Mouse (Mus musculus) brain, adult 10 weeks (tissue): ENCODE measurements around the gene Atp6v1e1. TPM values are rescaled to one million over a fixed set of nuclear protein-coding genes. Genes with fewer than 3 reads are reported as not detected.

ENCODE experiments used
- polyA plus RNA-seq: library from polyadenylated mRNA; stranded (reverse); fragments of 350-450 nt; fragmentation: Illumina TruSeq; extraction: RNeasy Lipid Tissue Mini Kit (QIAGEN cat#74804); gene quantifications from one replicate; pipeline ENCODE4 v1.2.3, GENCODE M21; 2015; ENCODE audit warnings: low read depth, low replicate concordance

Atp6v1e1 gene
- polyA plus RNA-seq, result 775 TPM

GRCm38 (mm10) chr6:120822307-120822928 is at the start of gene Atp6v1e1:
Atp6v1e1 (minus strand) TSS chr6:120822793.

DNA sequence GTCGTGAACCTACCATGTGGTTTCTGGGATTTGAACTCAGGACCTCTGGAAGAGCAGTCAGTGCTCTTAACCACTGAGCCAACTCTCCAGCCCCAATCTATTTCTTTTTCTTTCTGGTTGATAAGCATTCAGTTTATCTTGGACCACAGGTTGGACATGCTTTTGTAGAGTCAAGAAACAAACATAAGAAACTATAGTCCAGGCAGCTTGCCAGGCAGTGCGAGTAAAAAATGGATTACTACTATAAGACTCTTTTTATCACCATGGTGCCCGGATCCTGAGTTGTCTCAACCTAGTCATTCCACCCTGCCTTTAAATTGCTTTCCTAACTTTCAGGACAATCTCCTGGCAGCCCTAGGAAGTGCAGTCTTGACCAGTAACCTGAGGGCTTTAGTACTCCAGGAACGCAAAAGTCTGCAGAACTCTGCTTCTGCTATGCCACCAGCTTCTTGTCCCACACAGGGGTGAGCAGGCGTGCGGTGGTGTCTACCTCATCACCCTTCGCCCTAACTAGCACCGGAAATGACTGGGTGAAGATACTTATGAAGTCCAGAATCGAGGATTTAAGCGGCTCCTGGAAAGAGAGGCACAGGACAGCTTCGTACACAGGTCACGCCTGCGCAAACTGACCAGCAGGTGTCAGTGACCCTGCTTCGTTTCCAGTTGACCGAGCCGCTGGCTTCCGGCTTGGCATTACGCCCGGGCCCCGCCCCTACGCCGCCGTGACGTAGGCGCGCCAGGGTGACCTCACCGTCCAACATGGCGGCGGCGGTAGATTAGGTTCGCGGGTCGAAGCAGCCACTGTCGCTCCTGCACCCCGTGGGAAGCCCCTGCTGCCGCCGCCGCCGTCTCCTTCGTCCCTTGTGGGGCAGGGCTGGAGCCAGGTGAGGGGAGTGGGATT is 13.1 kb upstream of the Atp6v1e1 start, which contains the start of gene Bcl2l13:
TSS of gene Bcl2l13 (plus strand) at position 739 of the 901 bp plus-strand sequence.

DNA sequence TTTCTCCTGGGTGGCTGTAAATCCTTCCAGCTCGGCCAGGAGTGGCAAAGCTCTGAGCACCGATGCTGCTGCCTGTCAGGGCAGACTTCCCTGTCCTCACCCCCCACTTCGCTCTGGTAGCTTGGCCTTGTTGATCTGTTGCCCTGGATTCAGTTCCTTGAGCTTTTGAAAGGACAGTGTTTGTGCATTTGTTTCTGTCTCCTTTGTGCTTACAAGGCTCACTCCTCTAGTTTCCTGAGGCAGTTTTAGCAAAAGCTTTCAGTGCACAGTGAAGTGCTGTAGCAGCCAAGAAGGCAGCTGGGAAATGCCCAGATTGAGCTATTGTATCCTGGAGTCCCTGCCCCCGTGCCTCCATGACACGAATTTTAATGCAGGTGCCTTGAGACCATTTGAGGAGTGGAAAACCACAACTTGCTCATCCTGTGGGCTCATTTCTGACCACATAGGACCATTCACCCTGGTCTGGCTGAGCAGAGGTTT is 49.4 kb downstream of the Atp6v1e1 start, which contains the start of gene Slc25a18:
TSS of gene Slc25a18 (plus strand) at position 430 of the 480 bp plus-strand sequence.

Other genes starting within 250 kb of the Atp6v1e1 start
- gene Cecr2, start 156.4 kb downstream of the Atp6v1e1 start, polyA plus RNA-seq, result 2.8 TPM
- 90.7 TPM for gene Slc25a18, start 49.2 kb downstream of the Atp6v1e1 start, polyA plus RNA-seq
- 39.7 TPM for gene Bcl2l13, start 13.4 kb upstream of the Atp6v1e1 start, polyA plus RNA-seq
- gene Bid, start 94.1 kb upstream of the Atp6v1e1 start, polyA plus RNA-seq, result 11.7 TPM